Mouse (Mus musculus): Measurements from ENCODE around the gene Hmgcs1. TPM values are rescaled to one million over a fixed set of nuclear protein-coding genes. Genes with fewer than 3 reads are reported as not detected.

The Hmgcs1 gene
- total and polyA plus RNA-seq, 2 experiments from 2014 or later, result 230 to 376 TPM

GRCm38 (mm10) chr13:119741390-119742237 lies 51.4 kb downstream of the Hmgcs1 start:
- H3K27ac ChIP-seq, result no peak overlapping the region; the same call in 1 of the 2 replicates
- H3K36me3 ChIP-seq (ENCODE audit: insufficient read depth, low read length), result no peaks in the 10 kb centered on the region
- WGBS, result 6% methylated on average over 19 of the region's 19 CpGs
- 0 out of 2 replicates have a peak, but pooled peaks cover 3% of the 10 kb centered on the region for H3K4me1 ChIP-seq (ENCODE audit: insufficient read depth, low read length)
- TF ChIP-seq CTCF (IDR thresholded peaks at IDR 0.05; ENCODE audit: low read depth), result no peak
- peak overlapping the region; percentile 24 for H3K4me3 ChIP-seq (ENCODE audit: low read length)
- no peaks in the 10 kb centered on the region for H3K9me3 ChIP-seq (ENCODE audit: low read length)
- 0 out of 2 replicates have a peak overlapping the region, but pooled peaks have one; percentile 21 for H3K9ac ChIP-seq (replicated peaks; ENCODE audit: low read length)
- peak; percentile 45 for DNase-seq (ENCODE audit: low spot score)
- no peak; the same call in 1 of the 2 replicates for ATAC-seq
- peak overlapping the region; percentile 54 for H3K4me2 ChIP-seq (ENCODE audit: low read depth, low read length)
- no peaks in the 10 kb centered on the region for H3K27me3 ChIP-seq (ENCODE audit: insufficient read depth, low read length)

DNA sequence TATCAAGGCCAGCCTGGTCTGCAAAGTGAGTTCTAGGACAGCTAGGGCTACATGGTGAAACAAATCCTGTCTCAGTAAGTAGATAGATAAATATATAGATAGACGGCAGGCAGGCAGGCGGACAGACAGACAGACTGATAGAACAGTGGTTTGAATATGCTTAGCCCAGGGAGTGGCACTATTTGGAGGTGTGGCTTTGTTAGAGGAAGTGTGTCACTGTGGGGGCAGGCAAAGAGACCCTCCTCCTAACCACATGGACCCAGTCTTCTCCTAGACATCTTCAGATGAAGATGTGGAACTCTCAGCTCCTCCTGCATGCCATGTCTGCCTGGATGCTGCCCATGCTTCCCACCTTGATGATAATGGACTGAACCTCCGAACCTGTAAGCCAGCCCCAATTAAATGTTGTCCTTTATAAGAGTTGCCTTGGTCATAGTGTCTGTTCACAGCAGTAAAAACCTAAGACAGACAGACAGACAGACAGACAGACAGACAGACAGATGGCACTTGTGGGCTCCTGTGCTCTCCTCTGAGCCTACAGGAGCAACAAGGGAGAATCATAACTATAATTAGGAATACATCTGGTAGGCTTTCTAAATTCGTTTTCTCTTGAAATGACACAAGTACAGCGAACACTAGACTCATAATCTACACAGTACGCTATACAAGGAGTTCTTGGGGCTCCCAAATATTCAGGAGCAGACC lies 52.7 kb downstream of the Hmgcs1 start:
- Histone ChIP-seq H3K27ac (no peak overlapping the region), H3K4me3 (ENCODE audit: low read length) (no peak overlapping the region), H3K9me3 (ENCODE audit: low read length) (no peaks in the 10 kb centered on the region), H3K4me1 (ENCODE audit: insufficient read depth, low read length) (no peaks in the 10 kb centered on the region), H3K9ac (replicated peaks; ENCODE audit: low read length) (no peak overlapping the region), H3K36me3 (ENCODE audit: insufficient read depth, low read length) (no peaks in the 10 kb centered on the region), H3K27me3 (ENCODE audit: insufficient read depth, low read length) (no peaks in the 10 kb centered on the region), H3K4me2 (ENCODE audit: low read depth, low read length) (no peak overlapping the region)
- ATAC-seq, result no peak
- DNase-seq (ENCODE audit: low spot score), result no peak
- no peak for TF ChIP-seq CTCF (IDR thresholded peaks at IDR 0.05; ENCODE audit: low read depth)
- WGBS, result 88% methylated on average over 6 of the region's 6 CpGs

DNA sequence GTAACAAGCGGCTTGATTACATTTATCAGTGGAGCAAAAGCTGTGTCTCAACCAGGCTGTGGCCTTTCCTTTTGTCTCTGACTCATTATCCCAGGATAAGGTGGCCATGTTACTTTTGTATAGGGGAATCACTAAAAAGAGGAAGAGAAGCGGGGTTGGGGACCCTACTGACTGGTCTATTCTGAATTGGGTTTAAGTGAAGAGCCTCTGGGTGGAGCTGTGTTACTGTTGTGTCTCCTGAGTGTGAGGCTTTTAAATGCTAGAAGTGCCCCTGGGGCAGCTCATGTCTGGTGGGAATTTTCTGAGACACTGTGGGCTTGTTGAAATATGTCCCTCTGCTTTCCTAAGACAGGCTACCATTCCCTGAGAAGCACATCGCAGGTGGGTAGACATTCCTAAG lies 53.3 kb downstream of the Hmgcs1 start:
- DNase-seq (ENCODE audit: low spot score) (no peak), ATAC-seq (no peak)
- Histone ChIP-seq H3K4me1 (ENCODE audit: insufficient read depth, low read length) (no peaks in the 10 kb centered on the region), H3K9ac (replicated peaks; ENCODE audit: low read length) (no peak overlapping the region), H3K4me2 (ENCODE audit: low read depth, low read length) (no peak overlapping the region), H3K4me3 (ENCODE audit: low read length) (no peak overlapping the region), H3K36me3 (ENCODE audit: insufficient read depth, low read length) (no peaks in the 10 kb centered on the region), H3K27me3 (ENCODE audit: insufficient read depth, low read length) (no peaks in the 10 kb centered on the region), H3K9me3 (ENCODE audit: low read length) (no peaks in the 10 kb centered on the region), H3K27ac (no peak overlapping the region)
- 84% methylated on average over 3 of the region's 3 CpGs for WGBS
- no peak; the same call in 1 of the 2 replicates for TF ChIP-seq CTCF (IDR thresholded peaks at IDR 0.05; ENCODE audit: low read depth)

DNA sequence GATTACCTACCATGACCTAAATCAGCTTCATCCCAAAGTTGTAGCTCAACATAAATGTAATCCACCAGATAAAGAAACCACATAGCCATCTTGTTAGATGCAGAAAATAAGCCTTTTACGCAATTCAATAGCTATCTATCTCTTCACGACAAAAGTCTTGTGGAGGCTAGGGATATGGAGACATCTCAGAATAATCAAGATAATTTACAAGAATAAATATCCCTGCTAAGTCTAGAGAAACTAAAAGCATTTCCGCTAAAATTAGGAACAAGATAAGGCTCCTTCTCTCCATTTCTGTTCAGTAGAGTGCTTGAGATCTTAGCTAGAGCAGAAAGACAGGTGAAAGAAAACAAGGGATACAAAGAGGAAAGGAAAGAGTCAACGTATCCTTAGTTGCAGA lies 56.8 kb downstream of the Hmgcs1 start:
- no peak overlapping the region for H3K4me2 ChIP-seq (ENCODE audit: low read depth, low read length)
- H3K4me3 ChIP-seq (ENCODE audit: low read length), result no peak overlapping the region
- DNase-seq (ENCODE audit: low spot score) (no peak), ATAC-seq (no peak)
- H3K4me1 ChIP-seq (ENCODE audit: insufficient read depth, low read length), result no peaks in the 10 kb centered on the region
- no peak overlapping the region for H3K9ac ChIP-seq (replicated peaks; ENCODE audit: low read length)
- 93% methylated on average over 4 of the region's 4 CpGs for WGBS
- no peak for TF ChIP-seq CTCF (IDR thresholded peaks at IDR 0.05; ENCODE audit: low read depth)
- H3K9me3 ChIP-seq (ENCODE audit: low read length), result no peaks in the 10 kb centered on the region
- H3K36me3 ChIP-seq (ENCODE audit: insufficient read depth, low read length), result no peaks in the 10 kb centered on the region
- no peaks in the 10 kb centered on the region for H3K27me3 ChIP-seq (ENCODE audit: insufficient read depth, low read length)
- H3K27ac ChIP-seq, result no peak overlapping the region

DNA sequence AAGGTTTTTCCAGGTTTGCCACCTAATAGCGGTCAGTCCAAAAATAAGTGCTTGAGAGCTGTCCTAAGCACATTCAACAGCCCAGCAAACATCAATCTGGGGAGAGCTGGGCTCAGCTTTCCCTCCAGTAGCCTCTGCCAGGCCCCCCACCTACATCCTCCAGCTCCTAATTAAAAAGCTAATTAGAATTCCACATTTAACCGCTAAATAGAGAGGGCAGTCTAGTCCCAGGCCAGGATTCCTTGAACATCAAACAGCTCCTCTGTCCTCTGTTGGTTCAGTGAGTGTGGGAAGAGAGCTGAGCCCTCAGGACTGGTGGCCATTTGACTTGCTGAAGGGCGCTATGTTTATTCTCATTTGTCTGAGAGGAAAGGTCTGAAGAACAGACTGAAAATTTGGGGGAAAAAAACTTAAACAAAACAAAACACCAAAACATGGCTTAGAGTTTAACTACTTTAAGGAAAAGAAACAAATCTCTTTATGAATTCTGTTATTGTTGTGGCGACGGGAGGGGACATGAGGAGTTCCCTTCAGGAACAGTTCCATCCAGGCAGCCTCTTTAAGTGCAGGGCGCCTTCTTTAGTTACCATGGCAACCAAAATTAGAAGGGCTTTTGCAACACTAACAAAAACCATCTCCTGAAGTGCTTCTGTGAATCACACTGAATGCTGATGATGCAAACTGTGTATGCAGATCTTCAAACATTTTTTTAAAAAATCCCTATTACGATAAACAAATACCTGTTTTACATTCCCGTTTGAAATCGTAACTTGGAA lies 63.9 kb downstream of the Hmgcs1 start:
- H3K4me3 ChIP-seq (ENCODE audit: low read length), result peak overlapping the region; percentile 18
- DNase-seq (ENCODE audit: low spot score) (peak; percentile 58), ATAC-seq (peak; percentile 22; the same call in 1 of the 2 replicates)
- H3K9me3 ChIP-seq (ENCODE audit: low read length), result no peaks in the 10 kb centered on the region
- H3K36me3 ChIP-seq (ENCODE audit: insufficient read depth, low read length), result no peaks in the 10 kb centered on the region
- no peaks in the 10 kb centered on the region for H3K27me3 ChIP-seq (ENCODE audit: insufficient read depth, low read length)
- TF ChIP-seq CTCF (IDR thresholded peaks at IDR 0.05; ENCODE audit: low read depth), result 0 out of 2 replicates have a peak, but pooled peaks have one; percentile 18
- H3K27ac ChIP-seq, result peak overlapping the region; percentile 62; the same call in 1 of the 2 replicates
- H3K9ac ChIP-seq (replicated peaks; ENCODE audit: low read length), result 0 out of 2 replicates have a peak overlapping the region, but pooled peaks have one; percentile 24
- WGBS, result 38% methylated on average over 9 of the region's 9 CpGs
- peak overlapping the region; percentile 94 for H3K4me2 ChIP-seq (ENCODE audit: low read depth, low read length)
- H3K4me1 ChIP-seq (ENCODE audit: insufficient read depth, low read length), result peaks cover 9% of the 10 kb centered on the region; the same call in 1 of the 2 replicates

GRCm38 (mm10) chr13:119754635-119755020 lies 64.4 kb downstream of the Hmgcs1 start:
- no peak for ATAC-seq
- peak overlapping the region; percentile 71 for H3K4me3 ChIP-seq (ENCODE audit: low read length)
- H3K27me3 ChIP-seq (ENCODE audit: insufficient read depth, low read length), result no peaks in the 10 kb centered on the region
- H3K4me1 ChIP-seq (ENCODE audit: insufficient read depth, low read length), result peaks cover 9% of the 10 kb centered on the region; the same call in 1 of the 2 replicates
- H3K27ac ChIP-seq, result peak overlapping the region; percentile 93; the same call in 1 of the 2 replicates
- 16% methylated on average over 3 of the region's 3 CpGs for WGBS
- H3K4me2 ChIP-seq (ENCODE audit: low read depth, low read length), result peak overlapping the region; percentile 94
- H3K36me3 ChIP-seq (ENCODE audit: insufficient read depth, low read length), result no peaks in the 10 kb centered on the region
- no peak for DNase-seq (ENCODE audit: low spot score)
- peak overlapping the region; percentile 83; the same call in 1 of the 2 replicates for H3K9ac ChIP-seq (replicated peaks; ENCODE audit: low read length)
- TF ChIP-seq CTCF (IDR thresholded peaks at IDR 0.05; ENCODE audit: low read depth), result no peak
- no peaks in the 10 kb centered on the region for H3K9me3 ChIP-seq (ENCODE audit: low read length)

All from hindbrain, postnatal 0 days (tissue).